Mouse (Mus musculus): ENCODE results near the gene Maml1. TPM values are rescaled to one million over a fixed set of nuclear protein-coding genes. Genes with fewer than 3 reads are reported as not detected.
A peak's percentile ranks its signal among the peaks of the same experiment; 100 is the strongest.

Gene Maml1
- polyA plus RNA-seq, 1 experiment from 2014 or later = 7.1 TPM

GRCm38 (mm10) chr11:50258310-50258709 lies 33.8 kb downstream of the Maml1 start:
- no peak for ATAC-seq (ENCODE audit: insufficient number of reproducible peaks, insufficient read depth, low FRiP score, low TSS enrichment, low read depth)
- H3K9ac ChIP-seq = no peak overlapping the region
- H3K9me3 ChIP-seq = no peaks in the 10 kb centered on the region
- H3K36me3 ChIP-seq = peaks cover 75% of the 10 kb centered on the region
- no peak overlapping the region for H3K4me3 ChIP-seq
- H3K4me2 ChIP-seq = no peak overlapping the region
- peaks cover 3% of the 10 kb centered on the region; the same call in 1 of the 2 replicates for H3K4me1 ChIP-seq
- WGBS = 77% methylated on average over 7 of the region's 7 CpGs
- H3K27me3 ChIP-seq = no peaks in the 10 kb centered on the region
- H3K27ac ChIP-seq = no peak overlapping the region

GRCm38 (mm10) chr11:50256615-50257014 lies 35.5 kb downstream of the Maml1 start:
- Histone ChIP-seq H3K4me2 (no peak overlapping the region), H3K27ac (no peak overlapping the region), H3K27me3 (no peaks in the 10 kb centered on the region), H3K9ac (no peak overlapping the region), H3K4me1 (peaks cover 16% of the 10 kb centered on the region), H3K36me3 (peaks cover 58% of the 10 kb centered on the region), H3K4me3 (no peak overlapping the region), H3K9me3 (no peaks in the 10 kb centered on the region)
- ATAC-seq (ENCODE audit: insufficient number of reproducible peaks, insufficient read depth, low FRiP score, low TSS enrichment, low read depth) = no peak
- WGBS = 88% methylated on average over 7 of the region's 7 CpGs

- 84% methylated on average over 12 of the region's 12 CpGs for WGBS
- H3K9me3 ChIP-seq = no peaks in the 10 kb centered on the region
- peaks cover 33% of the 10 kb centered on the region for H3K36me3 ChIP-seq
- H3K4me3 ChIP-seq = no peak overlapping the region
- H3K27me3 ChIP-seq = no peaks in the 10 kb centered on the region
- no peak overlapping the region for H3K27ac ChIP-seq
- ATAC-seq (ENCODE audit: insufficient number of reproducible peaks, insufficient read depth, low FRiP score, low TSS enrichment, low read depth) = no peak
- peaks cover 16% of the 10 kb centered on the region for H3K4me1 ChIP-seq
- no peak overlapping the region for H3K4me2 ChIP-seq
- no peak overlapping the region for H3K9ac ChIP-seq
Observed at GRCm38 (mm10) chr11:50254010-50254580, 38.0 kb downstream of the Maml1 start.

DNA sequence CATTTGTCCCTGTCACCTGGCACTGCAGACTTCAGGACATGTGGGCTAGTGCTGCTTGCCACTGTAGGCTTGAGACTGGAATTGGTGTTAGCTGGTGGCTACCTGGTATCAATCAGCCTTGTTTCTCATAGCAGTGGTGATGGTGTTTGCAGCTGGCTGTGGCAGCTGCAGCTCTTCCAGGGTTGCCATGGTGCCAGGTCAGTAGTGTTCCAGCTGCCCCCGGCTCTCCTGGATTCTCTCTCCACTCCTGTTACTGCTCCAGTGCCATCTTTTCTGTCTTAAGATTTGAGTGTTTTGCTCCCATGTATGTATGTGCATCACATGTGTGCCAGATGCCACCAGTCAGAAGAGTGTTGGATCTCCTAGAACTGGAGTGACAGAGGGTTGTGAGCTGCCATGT lies 38.7 kb downstream of the Maml1 start:
- 57% methylated on average over 1 of the region's 1 CpGs for WGBS
- ATAC-seq (ENCODE audit: insufficient number of reproducible peaks, insufficient read depth, low FRiP score, low TSS enrichment, low read depth) = no peak

GRCm38 (mm10) chr11:50252684-50253265 lies 39.3 kb downstream of the Maml1 start:
- ATAC-seq (ENCODE audit: insufficient number of reproducible peaks, insufficient read depth, low FRiP score, low TSS enrichment, low read depth) = 0 out of 2 replicates have a peak, but pooled peaks have one; percentile 32
- Histone ChIP-seq H3K9ac (0 out of 2 replicates have a peak overlapping the region, but pooled peaks have one; percentile 36), H3K27me3 (no peaks in the 10 kb centered on the region), H3K9me3 (no peaks in the 10 kb centered on the region), H3K4me2 (no peak overlapping the region), H3K4me1 (peaks cover 16% of the 10 kb centered on the region), H3K27ac (peak overlapping the region; percentile 68), H3K4me3 (no peak overlapping the region), H3K36me3 (peaks cover 20% of the 10 kb centered on the region)
- WGBS = 54% methylated on average over 11 of the region's 11 CpGs

More for the DNA sequence above, 38.7 kb downstream of the Maml1 start:
- H3K9me3 ChIP-seq = no peaks in the 10 kb centered on the region
- H3K9ac ChIP-seq = no peak overlapping the region
- H3K27ac ChIP-seq = peak overlapping the region; percentile 68; the same call in 1 of the 2 replicates
- H3K4me1 ChIP-seq = peaks cover 16% of the 10 kb centered on the region
- peaks cover 26% of the 10 kb centered on the region for H3K36me3 ChIP-seq
- H3K27me3 ChIP-seq = no peaks in the 10 kb centered on the region
- no peak overlapping the region for H3K4me3 ChIP-seq
- H3K4me2 ChIP-seq = no peak overlapping the region

GRCm38 (mm10) chr11:50252166-50252565 lies 39.9 kb downstream of the Maml1 start:
- WGBS = 27% methylated on average over 3 of the region's 3 CpGs
- Histone ChIP-seq H3K27me3 (no peaks in the 10 kb centered on the region), H3K36me3 (peaks cover 14% of the 10 kb centered on the region), H3K9ac (peak overlapping the region; percentile 36; the same call in 1 of the 2 replicates), H3K4me1 (peaks cover 16% of the 10 kb centered on the region), H3K9me3 (no peaks in the 10 kb centered on the region), H3K4me2 (no peak overlapping the region), H3K4me3 (no peak overlapping the region), H3K27ac (peak overlapping the region; percentile 68)
- no peak for ATAC-seq (ENCODE audit: insufficient number of reproducible peaks, insufficient read depth, low FRiP score, low TSS enrichment, low read depth)

DNA sequence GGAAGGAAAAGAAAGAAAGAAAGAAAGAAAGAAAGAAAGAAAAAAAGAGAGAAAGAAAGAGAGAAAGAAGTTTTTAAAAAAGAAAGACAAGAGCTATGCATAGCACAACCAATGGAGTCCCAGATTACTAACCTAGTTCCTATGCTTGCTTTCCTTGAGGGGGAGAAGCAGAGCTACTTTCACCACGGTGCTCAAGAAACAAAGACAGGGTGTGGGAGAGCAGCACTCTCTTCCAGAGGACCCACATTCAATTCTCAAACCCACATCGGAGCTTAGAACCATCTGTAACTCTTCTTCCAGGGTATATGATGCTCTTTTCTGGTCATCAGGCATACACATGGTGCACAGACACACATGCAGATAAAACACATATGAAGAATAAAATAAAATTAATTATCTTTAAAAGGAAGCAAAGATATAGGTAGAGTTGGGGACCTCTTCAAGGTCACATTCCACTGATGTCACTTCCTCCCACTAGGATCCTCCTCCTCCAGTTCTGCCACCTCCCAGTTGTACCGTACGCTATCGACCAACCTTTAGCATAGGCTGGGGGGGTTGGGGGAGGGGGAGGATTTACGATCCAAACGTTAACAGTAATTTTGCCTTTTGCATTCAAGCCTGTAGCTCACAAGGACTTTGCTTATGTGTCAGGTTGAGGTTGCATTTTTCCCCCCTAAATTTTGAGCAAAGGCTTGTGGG lies 43.5 kb downstream of the Maml1 start:
- 79% methylated on average over 7 of the region's 7 CpGs for WGBS
- H3K4me2 ChIP-seq = no peak overlapping the region
- H3K4me3 ChIP-seq = no peak overlapping the region
- H3K36me3 ChIP-seq = no peaks in the 10 kb centered on the region
- no peak for ATAC-seq (ENCODE audit: insufficient number of reproducible peaks, insufficient read depth, low FRiP score, low TSS enrichment, low read depth)
- no peak overlapping the region for H3K27ac ChIP-seq
- H3K9ac ChIP-seq = no peak overlapping the region
- H3K4me1 ChIP-seq = peaks cover 16% of the 10 kb centered on the region
- H3K27me3 ChIP-seq = no peaks in the 10 kb centered on the region
- H3K9me3 ChIP-seq = no peaks in the 10 kb centered on the region

DNA sequence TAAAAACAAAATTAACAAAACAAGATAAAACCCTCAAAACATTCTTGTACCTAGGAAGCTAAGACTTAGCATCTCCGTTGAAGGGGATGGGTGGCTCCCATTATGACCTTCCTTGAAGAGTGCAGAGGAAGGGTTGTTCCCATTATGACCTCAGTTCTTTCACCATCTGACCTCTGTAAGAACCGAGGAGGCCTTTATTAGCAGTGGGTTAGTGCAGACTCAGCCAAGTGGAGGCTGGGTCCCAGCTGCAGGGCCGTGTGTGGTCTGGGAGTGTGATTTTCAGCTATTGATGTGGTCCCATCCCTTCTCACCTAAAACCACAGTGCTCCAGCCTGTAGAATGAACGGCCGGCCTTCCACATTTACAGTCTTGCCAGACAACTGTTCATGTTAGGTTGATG lies 46.8 kb downstream of the Maml1 start:
- ATAC-seq (ENCODE audit: insufficient number of reproducible peaks, insufficient read depth, low FRiP score, low TSS enrichment, low read depth) = no peak
- WGBS = 75% methylated on average over 5 of the region's 5 CpGs
- H3K4me1 ChIP-seq = no peaks in the 10 kb centered on the region
- H3K27me3 ChIP-seq = no peaks in the 10 kb centered on the region
- H3K36me3 ChIP-seq = no peaks in the 10 kb centered on the region
- H3K27ac ChIP-seq = no peak overlapping the region
- H3K9ac ChIP-seq = no peak overlapping the region
- H3K4me2 ChIP-seq = no peak overlapping the region
- no peak overlapping the region for H3K4me3 ChIP-seq
- H3K9me3 ChIP-seq = no peaks in the 10 kb centered on the region

DNA sequence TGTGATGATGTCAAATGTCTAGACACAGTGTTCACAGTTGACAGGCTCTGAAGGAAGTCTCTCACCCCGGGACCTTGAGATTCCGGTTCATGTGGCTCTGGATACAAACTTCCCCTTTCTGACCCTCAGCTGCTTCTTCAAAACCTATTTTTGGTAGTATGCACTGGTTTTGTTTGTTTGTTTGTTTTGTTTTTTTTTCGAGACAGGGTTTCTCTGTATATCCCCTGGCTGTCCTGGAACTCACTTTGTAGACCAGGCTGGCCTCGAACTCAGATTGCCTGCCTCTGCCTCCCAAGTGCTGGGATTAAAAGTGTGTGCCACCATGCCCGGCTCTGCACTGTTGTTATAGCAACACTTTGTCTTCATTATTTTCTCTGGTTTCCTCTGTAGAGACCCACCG lies 48.2 kb downstream of the Maml1 start:
- no peak overlapping the region for H3K9ac ChIP-seq
- no peak overlapping the region for H3K4me2 ChIP-seq
- WGBS = 81% methylated on average over 6 of the region's 6 CpGs
- no peaks in the 10 kb centered on the region for H3K4me1 ChIP-seq
- no peak overlapping the region for H3K4me3 ChIP-seq
- no peak for ATAC-seq (ENCODE audit: insufficient number of reproducible peaks, insufficient read depth, low FRiP score, low TSS enrichment, low read depth)
- peaks cover 8% of the 10 kb centered on the region for H3K27me3 ChIP-seq
- no peaks in the 10 kb centered on the region for H3K36me3 ChIP-seq
- H3K9me3 ChIP-seq = no peaks in the 10 kb centered on the region
- no peak overlapping the region for H3K27ac ChIP-seq

DNA sequence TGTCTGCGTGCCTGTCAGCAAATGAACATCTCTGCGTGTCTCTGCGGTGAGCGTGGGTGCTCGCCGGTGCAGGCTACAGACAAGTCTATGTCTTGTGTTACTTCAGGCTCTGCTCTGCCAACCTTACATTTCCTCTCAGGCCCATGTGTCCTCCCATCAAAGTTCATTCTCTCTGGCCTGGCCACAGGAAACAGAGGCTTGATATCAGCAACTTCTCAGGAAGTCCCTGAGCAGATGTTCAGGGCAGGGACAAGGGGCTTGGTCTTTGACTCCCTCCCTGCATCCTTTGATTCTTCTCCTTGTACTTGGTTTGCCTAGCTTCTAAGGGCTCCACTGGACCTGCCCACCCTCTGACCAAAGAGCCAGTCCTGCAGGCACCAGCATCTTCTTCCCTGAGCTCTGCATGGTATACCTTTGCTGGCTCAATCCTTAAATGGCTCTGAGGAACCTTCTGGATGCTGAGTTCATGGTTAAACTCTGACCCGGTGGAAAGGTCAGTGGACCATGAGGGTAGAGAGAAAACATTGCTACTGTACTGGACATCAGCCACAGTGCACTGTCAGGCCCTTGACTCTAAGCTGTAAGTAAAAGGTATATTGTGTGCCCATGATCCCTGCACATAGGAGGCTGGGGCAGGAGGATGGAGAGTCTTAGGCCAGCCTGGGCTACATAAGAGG lies 51.7 kb downstream of the Maml1 start:
- H3K9ac ChIP-seq = no peak overlapping the region
- H3K4me2 ChIP-seq = no peak overlapping the region
- peaks cover under 1% of the 10 kb centered on the region; the same call in 1 of the 2 replicates for H3K36me3 ChIP-seq
- no peak overlapping the region for H3K27ac ChIP-seq
- peaks cover 43% of the 10 kb centered on the region for H3K27me3 ChIP-seq
- ATAC-seq (ENCODE audit: insufficient number of reproducible peaks, insufficient read depth, low FRiP score, low TSS enrichment, low read depth) = no peak
- no peaks in the 10 kb centered on the region for H3K9me3 ChIP-seq
- H3K4me3 ChIP-seq = no peak overlapping the region
- H3K4me1 ChIP-seq = peaks cover 17% of the 10 kb centered on the region
- 92% methylated on average over 7 of the region's 7 CpGs for WGBS

- H3K27me3 ChIP-seq = peaks cover 45% of the 10 kb centered on the region
- H3K36me3 ChIP-seq = peaks cover 13% of the 10 kb centered on the region
- WGBS = 91% methylated on average over 9 of the region's 9 CpGs
- H3K4me2 ChIP-seq = no peak overlapping the region
- no peak overlapping the region for H3K4me3 ChIP-seq
- H3K9ac ChIP-seq = no peak overlapping the region
- ATAC-seq (ENCODE audit: insufficient number of reproducible peaks, insufficient read depth, low FRiP score, low TSS enrichment, low read depth) = no peak
- H3K9me3 ChIP-seq = no peaks in the 10 kb centered on the region
- H3K4me1 ChIP-seq = peaks cover 17% of the 10 kb centered on the region
- H3K27ac ChIP-seq = no peak overlapping the region
Observed at GRCm38 (mm10) chr11:50238821-50239791, 53.0 kb downstream of the Maml1 start.

Data from embryonic facial prominence, embryonic 13.5 days (tissue).